Mouse (Mus musculus) ZHBTc4 (cell line): ENCODE measurements around the gene Xrcc4.

Experiments
- DNase-seq: peaks from one replicate; pipeline ENCODE4 v3.0.0-alpha.2; 2011; ENCODE audit warnings: low read depth, low spot score

The Xrcc4 gene

DNA sequence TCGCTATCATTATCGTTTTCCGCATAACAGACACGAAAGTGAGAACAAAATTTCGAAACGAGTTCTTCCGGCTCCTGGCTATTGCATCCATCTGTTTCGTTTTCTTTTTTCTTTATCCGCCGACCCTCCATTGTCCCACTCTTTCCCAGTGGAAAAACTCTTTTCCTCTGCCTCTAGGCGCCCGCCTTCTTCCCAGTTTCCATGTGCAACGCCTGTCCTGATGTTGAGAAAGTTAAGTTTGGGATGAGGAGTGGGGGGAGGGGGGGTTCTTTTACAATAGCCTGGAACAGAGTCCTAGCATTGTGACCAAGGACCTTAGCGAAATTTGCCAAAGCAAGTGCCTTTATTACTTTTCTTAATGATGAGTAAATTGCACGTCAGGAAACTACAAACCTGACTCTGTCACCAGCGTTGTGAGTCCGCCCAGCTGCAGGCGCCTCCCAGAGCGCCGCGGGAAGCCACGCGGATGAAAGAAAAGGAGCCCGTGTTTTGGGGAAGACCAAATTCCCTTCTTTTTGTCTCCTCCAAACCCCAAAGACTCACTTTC lies 349.6 kb downstream of the Xrcc4 start:
- no peak for DNase-seq

DNA sequence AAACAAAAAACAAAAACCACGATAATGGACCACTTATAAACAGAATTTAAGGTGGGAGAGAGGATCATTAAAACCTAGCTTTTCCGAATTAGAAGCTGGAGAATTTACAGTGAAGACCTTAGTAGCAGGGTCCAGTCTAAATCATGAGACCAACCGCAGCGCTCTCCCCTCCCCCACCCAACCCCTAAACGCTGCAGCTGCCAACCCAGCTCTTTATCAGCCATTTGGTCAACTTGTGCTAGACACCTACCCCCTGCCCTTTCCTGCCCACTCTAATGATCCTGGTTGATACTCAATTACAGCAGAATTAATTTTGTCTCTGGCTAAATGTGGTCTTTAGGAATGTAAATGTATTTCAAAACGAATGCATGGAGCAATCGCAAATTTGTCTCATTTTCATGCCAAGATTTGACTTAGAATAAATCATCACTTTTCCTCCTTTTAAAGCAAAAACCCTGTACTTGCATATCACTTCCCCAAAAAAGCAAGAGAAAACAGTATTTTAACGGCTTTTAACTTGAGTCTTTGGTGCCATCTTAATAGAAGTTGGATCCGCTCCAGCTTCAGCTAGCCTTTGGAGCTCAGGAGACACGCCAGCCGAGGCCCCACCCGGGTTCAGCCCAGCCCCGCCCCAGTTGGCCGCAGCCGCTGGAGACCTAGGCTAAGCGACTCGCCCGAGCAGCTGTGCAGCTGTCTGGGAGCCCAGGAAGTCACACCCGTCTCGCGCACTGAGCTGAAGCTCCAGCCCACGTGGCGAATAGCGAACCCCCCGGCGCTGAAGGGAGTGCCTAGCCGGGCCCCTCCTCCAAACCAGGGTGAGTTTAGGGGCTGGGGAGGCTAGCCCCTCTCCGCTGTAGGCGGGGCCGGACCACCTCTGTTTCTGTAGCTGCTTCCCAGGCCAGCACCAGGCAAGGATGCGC lies 350.4 kb downstream of the Xrcc4 start:
- DNase-seq: peak; percentile 93

DNA sequence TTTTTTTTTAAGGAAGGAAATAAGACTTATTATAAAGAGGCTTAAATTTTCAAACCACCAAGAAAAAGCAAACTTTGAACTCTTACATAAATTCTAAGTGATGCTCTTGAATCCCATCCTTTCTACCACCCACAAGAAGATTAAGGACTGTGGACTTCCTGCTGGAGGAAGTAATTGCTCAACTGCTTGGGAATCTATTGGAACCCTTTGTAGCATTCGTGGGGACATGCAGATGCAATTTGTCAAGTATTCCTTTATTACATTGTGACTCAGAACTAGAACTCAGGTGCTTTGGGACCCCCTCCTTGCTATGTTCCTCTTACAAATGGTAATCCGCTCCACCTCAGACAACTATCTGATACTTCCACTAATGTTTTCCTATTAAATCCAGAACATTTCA lies 351.1 kb downstream of the Xrcc4 start:
- no peak for DNase-seq

DNA sequence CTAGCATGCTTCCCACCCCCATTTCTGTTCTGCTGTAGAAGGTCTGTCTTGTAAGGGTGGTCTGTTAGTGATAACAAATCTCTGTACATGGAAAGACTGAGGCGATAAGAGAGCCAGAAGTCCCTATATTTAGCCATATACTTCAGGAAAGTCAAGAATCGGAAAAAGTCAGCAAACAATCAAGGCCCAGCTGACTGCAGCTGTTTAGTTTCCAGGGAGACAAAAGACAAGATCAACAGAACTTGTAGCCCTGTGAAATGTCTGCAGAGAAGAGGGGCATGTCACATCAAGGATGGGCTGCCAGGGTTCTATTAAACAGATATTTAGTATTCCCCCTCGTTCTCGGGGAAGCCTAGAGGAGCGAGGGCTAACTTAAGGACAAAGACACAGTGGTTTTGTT lies 354.3 kb downstream of the Xrcc4 start:
- DNase-seq: no peak

GRCm38 (mm10) chr13:89726492-89726891 lies 362.9 kb downstream of the Xrcc4 start:
- peak; percentile 15 for DNase-seq
